Mouse (Mus musculus) myocyte (in vitro differentiated cells): ENCODE results near the gene Casp3.

Source experiments
- E2F4 ChIP-seq: IDR thresholded peaks from one replicate; pipeline ENCODE4 v1.6.1; 2011; ENCODE audit warnings: mild to moderate bottlenecking, control low read depth, moderate library complexity; ENCODE audit not compliant: insufficient read depth
- MAX ChIP-seq: IDR thresholded peaks from one replicate; pipeline ENCODE4 v1.6.1; 2011; ENCODE audit warnings: low read depth, mild to moderate bottlenecking, control low read depth
- MYOD1 ChIP-seq, 3 experiments: IDR thresholded peaks; one replicate each; pipeline ENCODE4 v1.6.1; 2011; ENCODE audit warnings: control low read depth in 2 of 3, low read depth in 2 of 3, mild to moderate bottlenecking in 2 of 3, moderate library complexity in 1 of 3; ENCODE audit not compliant: insufficient read length in 2 of 3, control insufficient read depth in 1 of 3
- MYOG ChIP-seq, 3 experiments: IDR thresholded peaks; one replicate each; pipeline ENCODE4 v1.6.1; 2011; ENCODE audit warnings: control low read depth in 2 of 3, low read depth in 2 of 3, mild to moderate bottlenecking in 2 of 3; ENCODE audit not compliant: insufficient read length in 2 of 3, control insufficient read depth in 1 of 3, insufficient read depth in 1 of 3
- POLR2A ChIP-seq: IDR thresholded peaks from one replicate; pipeline ENCODE4 v1.6.1; 2011; ENCODE audit warnings: low read depth, mild to moderate bottlenecking, control low read depth, moderate library complexity; ENCODE audit not compliant: insufficient read length
- POLR2AphosphoS2 ChIP-seq: IDR thresholded peaks from one replicate; pipeline ENCODE4 v1.6.1; 2011; ENCODE audit warnings: low read depth, control low read depth; ENCODE audit not compliant: insufficient read length
- REST ChIP-seq: IDR thresholded peaks from one replicate; pipeline ENCODE4 v1.6.1; 2011; ENCODE audit warnings: mild to moderate bottlenecking, control low read depth, moderate library complexity; ENCODE audit not compliant: insufficient read depth, insufficient read length
- SRF ChIP-seq: IDR thresholded peaks from one replicate; pipeline ENCODE4 v1.6.1; 2011; ENCODE audit warnings: low read depth; ENCODE audit not compliant: control insufficient read depth, insufficient read length
- TCF12 ChIP-seq: IDR thresholded peaks from one replicate; pipeline ENCODE4 v1.6.1; 2011; ENCODE audit warnings: mild to moderate bottlenecking, control low read depth; ENCODE audit not compliant: poor library complexity, insufficient read depth, severe bottlenecking
- TCF3 ChIP-seq: IDR thresholded peaks from one replicate; pipeline ENCODE4 v1.6.1; 2011; ENCODE audit warnings: low read depth, control low read depth; ENCODE audit not compliant: insufficient read length
- USF1 ChIP-seq: IDR thresholded peaks from one replicate; pipeline ENCODE4 v1.6.1; 2011; ENCODE audit warnings: low read depth, mild to moderate bottlenecking, control low read depth, moderate library complexity

- no peak for TF ChIP-seq MYOD1 (IDR thresholded peaks at IDR 0.05; ENCODE audit: control insufficient read depth in 1 of 3, insufficient read length in 2 of 3, low read depth in 2 of 3)
- TF ChIP-seq E2F4, result no peak
- TF ChIP-seq TCF3, result no peak
- TF ChIP-seq POLR2A, result no peak
- TF ChIP-seq REST, result no peak
- no peak for TF ChIP-seq MYOG (IDR thresholded peaks at IDR 0.05; ENCODE audit: control insufficient read depth in 1 of 3, insufficient read depth in 1 of 3, insufficient read length in 2 of 3, low read depth in 2 of 3)
- peak; percentile 40 for TF ChIP-seq USF1
- TF ChIP-seq MAX, result no peak
- no peak for TF ChIP-seq TCF12
- TF ChIP-seq POLR2AphosphoS2, result no peak
- no peak for TF ChIP-seq SRF
Measured at GRCm38 (mm10) chr8:46639010-46639571, 22.0 kb downstream of the Casp3 start.
